Mouse (Mus musculus): ENCODE measurements around the gene 4632433K11Rik.
A peak's percentile ranks its signal among the peaks of the same experiment; 100 is the strongest.
"Not testable (repeated sequence)": the region's sequence is repeated elsewhere in the genome, so short reads cannot be mapped to it uniquely, and the experiment has no call there.

Gene 4632433K11Rik

GRCm38 (mm10) chr7:5057381-5057780, 23.5 kb downstream of the 4632433K11Rik start:
- no peak for DNase-seq

GRCm38 (mm10) chr7:5057804-5058203, 23.9 kb downstream of the 4632433K11Rik start:
- no peak for DNase-seq

- no peak for DNase-seq
Observed at GRCm38 (mm10) chr7:5058631-5059030, 24.7 kb downstream of the 4632433K11Rik start.

GRCm38 (mm10) chr7:5059421-5059820, 25.5 kb downstream of the 4632433K11Rik start:
- no peak for DNase-seq

GRCm38 (mm10) chr7:5060239-5060731, 26.4 kb downstream of the 4632433K11Rik start:
- peak; percentile 86 to 93 for DNase-seq

- peak; percentile 100 for DNase-seq
Observed at GRCm38 (mm10) chr7:5060944-5061773, 27.2 kb downstream of the 4632433K11Rik start.

- peak; percentile 96 to 99 for DNase-seq
Observed at GRCm38 (mm10) chr7:5061774-5062359, 27.9 kb downstream of the 4632433K11Rik start, which contains the start of gene U2af2. U2af2 (plus strand) TSS chr7:5062143.

- DNase-seq: peak in 1 of 2 experiments; percentile 82
Observed at GRCm38 (mm10) chr7:5062360-5063001, 28.6 kb downstream of the 4632433K11Rik start.

- no peak for DNase-seq
Observed at GRCm38 (mm10) chr7:5064886-5065285, 31.0 kb downstream of the 4632433K11Rik start.

- no peak for DNase-seq
Observed at GRCm38 (mm10) chr7:5073586-5073985, 39.7 kb downstream of the 4632433K11Rik start.

GRCm38 (mm10) chr7:5074984-5075383, 41.1 kb downstream of the 4632433K11Rik start:
- DNase-seq: no peak

GRCm38 (mm10) chr7:5076931-5077330, 43.0 kb downstream of the 4632433K11Rik start:
- no peak for DNase-seq

- not testable (repeated sequence) for DNase-seq
Observed at GRCm38 (mm10) chr7:5079365-5080009, 45.6 kb downstream of the 4632433K11Rik start.

GRCm38 (mm10) chr7:5080010-5080751, 46.3 kb downstream of the 4632433K11Rik start, which contains the start of gene Epn1:
Epn1 (plus strand) TSS chr7:5080235.
- peak; percentile 98 to 99 for DNase-seq

- DNase-seq: no peak
Observed at GRCm38 (mm10) chr7:5080815-5081214, 46.9 kb downstream of the 4632433K11Rik start.

GRCm38 (mm10) chr7:5081241-5081640, 47.3 kb downstream of the 4632433K11Rik start:
- DNase-seq: no peak

GRCm38 (mm10) chr7:5081939-5082338, 48.0 kb downstream of the 4632433K11Rik start:
- no peak for DNase-seq

GRCm38 (mm10) chr7:5083325-5084105, 49.6 kb downstream of the 4632433K11Rik start:
- DNase-seq: no peak
